Mouse (Mus musculus): ENCODE measurements at regions not wholly inside any gene's neighbourhood (a gene's known extent, or its start where the extent isn't known, plus 50 kb on each side); places are given as distances from the start of the nearest gene placed in this dataset.

GRCm38 (mm10) chr15:50005142-50005541 lies 3879.6 kb upstream of the Gm7489 start:
- no peak for DNase-seq (ENCODE audit: extremely low read depth, low read depth)

- DNase-seq (ENCODE audit: extremely low read depth, low read depth) = no peak
Measured at GRCm38 (mm10) chr15:50046653-50047052, 3838.1 kb upstream of the Gm7489 start.

- no peak for DNase-seq (ENCODE audit: extremely low read depth, low read depth)
Measured at GRCm38 (mm10) chr15:50053468-50053867, 3831.2 kb upstream of the Gm7489 start.

DNA sequence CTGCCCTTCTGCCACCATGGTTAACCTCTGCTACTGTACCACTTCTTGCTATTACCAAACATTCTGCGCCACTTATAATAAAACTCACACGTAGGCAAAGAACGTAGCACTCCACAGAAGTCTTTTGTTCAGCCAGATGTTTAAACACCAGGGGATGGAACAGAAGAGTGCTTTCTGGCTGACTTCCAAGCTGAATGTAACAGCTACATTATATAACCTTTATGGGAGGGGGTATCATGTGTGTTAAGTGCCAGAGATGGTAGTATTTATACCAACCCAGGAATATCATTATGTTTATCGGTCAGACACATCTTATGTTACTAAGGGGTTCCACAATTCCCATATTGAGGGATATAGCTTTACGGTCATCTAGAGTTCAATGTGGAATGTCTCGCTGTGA lies 3830.8 kb upstream of the Gm7489 start:
- no peak for DNase-seq (ENCODE audit: extremely low read depth, low read depth)

GRCm38 (mm10) chr15:50078246-50078645 lies 3806.5 kb upstream of the Gm7489 start:
- DNase-seq (ENCODE audit: extremely low read depth, low read depth) = no peak

GRCm38 (mm10) chr15:50082428-50082827 lies 3802.3 kb upstream of the Gm7489 start:
- no peak for DNase-seq (ENCODE audit: extremely low read depth, low read depth)

- no peak for DNase-seq (ENCODE audit: extremely low read depth, low read depth)
Measured at GRCm38 (mm10) chr15:50102596-50103277, 3782.0 kb upstream of the Gm7489 start.

DNA sequence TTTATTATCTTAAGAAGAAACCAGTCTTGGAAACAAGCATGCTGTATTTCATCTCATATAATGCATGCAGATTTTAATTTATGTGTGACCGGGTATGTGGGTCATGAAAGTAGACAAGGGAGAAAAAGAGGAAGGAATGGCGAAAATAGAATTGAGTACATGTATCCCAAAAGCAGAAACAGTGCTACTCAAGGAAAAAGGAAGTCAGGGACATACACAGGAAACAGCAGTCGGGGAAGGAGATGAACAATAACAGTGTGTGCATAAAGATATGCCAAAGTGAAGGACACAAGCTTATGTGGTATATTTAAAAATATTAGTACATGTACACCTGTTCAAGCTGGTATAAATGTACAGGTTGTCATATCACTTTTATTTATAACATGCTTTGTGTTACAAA lies 3775.8 kb upstream of the Gm7489 start:
- DNase-seq (ENCODE audit: extremely low read depth, low read depth) = peak; percentile 13

DNA sequence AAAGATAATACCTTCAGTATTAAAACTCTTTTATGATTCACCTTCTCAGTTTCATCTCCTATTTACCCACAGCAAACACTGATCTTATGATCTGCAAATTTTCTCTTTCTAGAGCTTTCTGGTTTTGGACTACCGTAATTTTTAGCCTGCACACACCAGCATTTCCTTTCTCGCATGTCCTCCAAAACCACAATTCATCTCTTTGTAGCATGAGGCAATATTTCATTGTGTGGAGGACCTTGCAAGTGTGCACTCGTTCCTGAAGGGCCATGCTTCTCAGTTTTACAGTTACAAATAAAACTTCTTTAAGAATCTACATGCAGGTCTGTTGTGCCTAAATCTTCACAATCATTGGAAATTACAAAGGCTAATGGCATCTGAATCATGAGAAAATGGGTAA lies 3730.8 kb upstream of the Gm7489 start:
- no peak for DNase-seq (ENCODE audit: extremely low read depth, low read depth)

- DNase-seq (ENCODE audit: extremely low read depth, low read depth) = no peak
Measured at GRCm38 (mm10) chr15:50172276-50172772, 3712.4 kb upstream of the Gm7489 start.

- no peak for DNase-seq (ENCODE audit: extremely low read depth, low read depth)
Measured at GRCm38 (mm10) chr15:50183185-50183584, 3701.5 kb upstream of the Gm7489 start.
